Mouse (Mus musculus) ES-E14 (cell line): ENCODE data around the gene Vmn1r170.
"Not testable (repeated sequence)": the region's sequence is repeated elsewhere in the genome, so short reads cannot be mapped to it uniquely, and the experiment has no call there.

ENCODE experiments used
- CHD2 ChIP-seq: IDR thresholded peaks from 2 replicates; pipeline ENCODE4 v1.6.1; 2014; ENCODE audit warnings: mild to moderate bottlenecking, low read depth, low read length, inconsistent platforms
- HCFC1 ChIP-seq: IDR thresholded peaks from 2 replicates; pipeline ENCODE4 v1.6.1; 2012; ENCODE audit warnings: low read length, inconsistent platforms, borderline replicate concordance; ENCODE audit not compliant: insufficient read depth
- ZNF384 ChIP-seq: IDR thresholded peaks from 2 replicates; pipeline ENCODE4 v1.6.1; 2012; ENCODE audit warnings: low read depth, low read length, inconsistent platforms

DNA sequence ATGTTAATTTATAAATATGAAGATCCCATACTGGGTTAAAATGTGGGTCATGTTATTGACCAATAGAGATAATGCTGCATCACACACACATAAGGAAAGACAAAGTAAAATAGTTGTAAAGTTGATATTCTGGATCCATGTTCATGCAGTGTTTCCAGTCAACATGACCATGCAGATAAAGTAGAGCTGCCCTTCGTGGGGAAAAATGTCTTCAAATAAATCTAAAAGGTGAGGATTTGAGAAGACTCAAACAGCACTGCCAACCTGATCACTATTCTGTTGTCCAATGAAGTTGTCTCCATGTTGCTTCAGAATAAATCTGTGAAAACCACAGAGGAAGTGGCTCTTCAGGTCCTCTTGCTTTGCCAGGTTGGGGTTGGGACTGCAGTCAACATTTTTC lies at the start of gene Vmn1r170:
- TF ChIP-seq CHD2, ZNF384, HCFC1: not testable (repeated sequence)
